21 mouse cellular contexts compared by ENCODE assay signal in the genomic region with DNA sequence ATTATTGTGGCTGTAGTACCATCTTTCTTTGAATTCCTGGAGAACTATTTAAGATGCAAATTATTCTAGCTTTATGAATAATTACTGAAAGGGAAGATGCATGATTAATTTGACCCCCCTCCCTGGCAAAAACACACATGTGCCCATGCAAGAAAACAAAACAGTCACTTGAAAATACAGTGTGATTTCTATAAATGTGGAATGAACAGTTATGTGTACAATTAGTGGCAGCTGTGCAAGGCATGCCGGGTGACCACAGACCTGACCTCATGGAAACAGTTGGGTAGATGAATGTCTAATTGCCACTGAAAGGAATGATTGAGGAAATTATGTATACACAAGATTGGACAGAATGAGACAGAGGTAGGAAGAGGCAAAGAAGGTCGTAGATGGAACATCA.
"Had no signal": no experiment of that assay in that cellular context is flagged by ENCODE, and none has a peak within 500 bp of the region (broad histone marks: within the 10 kb centered on the region; RNA-seq: fewer than 3 reads in every experiment).

No protein-coding gene starts in this region.

- H3K9me3 ChIP-seq: liver, embryonic 15.5 days; lung, embryonic 15.5 days; midbrain, embryonic 13.5 days; midbrain, embryonic 15.5 days; neural tube, embryonic 13.5 days; neural tube, embryonic 15.5 days had no signal

- H3K36me3 ChIP-seq: liver, embryonic 15.5 days; lung, embryonic 15.5 days; midbrain, embryonic 13.5 days; midbrain, embryonic 15.5 days; neural tube, embryonic 13.5 days; neural tube, embryonic 15.5 days had no signal

- H3K4me3 ChIP-seq: liver, embryonic 15.5 days; lung, embryonic 15.5 days; megakaryocyte, embryonic 14.5 days; midbrain, embryonic 13.5 days; midbrain, embryonic 15.5 days; neural tube, embryonic 13.5 days; neural tube, embryonic 15.5 days had no signal

- H3K9ac ChIP-seq: liver, embryonic 15.5 days; liver, postnatal 0 days; lung, embryonic 15.5 days; midbrain, embryonic 13.5 days; midbrain, embryonic 15.5 days; neural tube, embryonic 13.5 days; neural tube, embryonic 15.5 days had no signal

- H3K27ac ChIP-seq: liver, embryonic 15.5 days; lung, embryonic 15.5 days; macrophage; midbrain, embryonic 13.5 days; midbrain, embryonic 15.5 days; neural tube, embryonic 13.5 days; neural tube, embryonic 15.5 days had no signal

- ATAC-seq: liver, postnatal 0 days; lung, postnatal 0 days; midbrain, embryonic 13.5 days; midbrain, embryonic 15.5 days had no signal

- H3K4me2 ChIP-seq: liver, embryonic 15.5 days; lung, embryonic 15.5 days; midbrain, embryonic 11.5 days; midbrain, embryonic 13.5 days; midbrain, embryonic 15.5 days; neural tube, embryonic 13.5 days; neural tube, embryonic 15.5 days had no signal

- H3K4me1 ChIP-seq: liver, embryonic 15.5 days; lung, embryonic 15.5 days; megakaryocyte, embryonic 14.5 days; midbrain, embryonic 13.5 days; midbrain, embryonic 15.5 days; neural tube, embryonic 15.5 days had no signal

- DNase-seq: liver, postnatal 0 days; lung, adult 2 months; lung, postnatal 14 days; lung, postnatal 36 days; right cerebral cortex, adult 18-20 months; right cerebral cortex, postnatal 25 days; right cerebral cortex, postnatal 4 days; spleen, adult 18-20 months; thymus, adult 18-20 months; thymus, postnatal 25 days; thymus, postnatal 4 days had no signal

- H3K27me3 ChIP-seq: liver, embryonic 15.5 days; lung, embryonic 15.5 days; megakaryocyte, embryonic 14.5 days; midbrain, embryonic 13.5 days; midbrain, embryonic 15.5 days; neural tube, embryonic 13.5 days; neural tube, embryonic 15.5 days had no signal
